Mouse (Mus musculus): ENCODE results near the gene Sun5.
"Not testable (repeated sequence)": the region's sequence is repeated elsewhere in the genome, so short reads cannot be mapped to it uniquely, and the experiment has no call there.

Sun5 gene

DNA sequence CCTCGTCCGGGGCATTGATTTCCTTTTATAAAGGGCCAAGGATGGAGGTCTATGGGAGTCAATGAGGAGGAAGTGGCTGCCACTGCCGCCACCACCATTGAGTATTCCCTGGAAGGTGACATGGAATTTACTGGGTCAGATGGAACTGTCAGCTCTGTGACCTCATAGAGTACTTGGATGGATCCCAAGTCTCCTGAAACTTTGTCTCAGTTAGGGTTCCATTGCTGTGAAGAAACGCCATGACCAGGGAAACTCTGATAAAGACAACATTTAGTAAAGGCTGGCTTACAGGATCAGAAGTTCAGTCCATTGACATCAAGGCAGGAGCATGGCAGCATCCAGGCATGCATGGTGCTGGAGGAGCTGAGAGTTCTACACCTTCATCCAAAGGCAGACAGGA is at the start of gene Sun5:
Gene Sun5 (minus strand): TSS at position 101 of the 400 bp plus-strand sequence.
- ATAC-seq (ENCODE audit: low TSS enrichment): no peak

DNA sequence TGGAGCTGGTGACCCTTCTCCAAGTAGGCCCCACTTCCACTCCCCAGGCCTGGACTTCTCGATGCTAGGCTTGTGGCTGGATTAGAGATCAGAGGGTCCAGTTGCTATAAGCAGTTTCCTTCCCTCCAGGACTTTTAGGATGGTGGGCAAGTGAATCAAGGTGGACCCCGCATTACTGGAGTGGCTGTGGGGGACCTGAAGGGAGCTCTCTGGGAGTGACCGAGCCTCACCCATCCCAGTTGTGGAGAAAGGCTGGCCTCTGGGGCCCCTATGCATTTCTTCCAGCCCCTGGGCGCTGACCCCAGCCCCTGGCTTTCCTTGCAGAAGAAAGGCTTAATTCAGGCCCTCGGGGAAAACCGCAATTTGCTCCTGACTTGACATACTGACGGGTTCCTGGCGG is 47.0 kb upstream of the Sun5 start, which contains the start of gene Bpifb3:
Gene Bpifb3 (plus strand): TSS at position 301 of the 400 bp plus-strand sequence.
- no peak for ATAC-seq (ENCODE audit: low TSS enrichment)

DNA sequence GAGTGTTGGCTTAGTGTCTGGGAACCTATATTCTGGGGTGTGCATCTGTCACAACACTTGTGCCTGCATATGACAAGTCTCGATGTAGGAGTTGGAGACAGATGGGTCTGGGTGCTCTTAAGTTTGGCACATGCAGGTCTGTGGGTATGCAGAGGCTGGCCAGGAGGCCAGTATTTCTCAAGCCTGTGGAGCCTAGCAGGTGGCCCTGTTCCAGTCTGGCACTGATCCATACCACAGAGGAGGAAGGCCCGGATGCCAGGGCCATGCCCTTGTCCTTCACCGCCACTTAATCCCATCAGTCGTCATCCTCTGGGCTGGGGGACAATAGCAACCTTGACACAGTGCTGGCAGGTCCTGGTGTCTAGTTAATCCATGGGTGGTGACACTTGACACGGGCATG is 43.3 kb upstream of the Sun5 start:
- peak; percentile 81 for ATAC-seq (ENCODE audit: low TSS enrichment)

DNA sequence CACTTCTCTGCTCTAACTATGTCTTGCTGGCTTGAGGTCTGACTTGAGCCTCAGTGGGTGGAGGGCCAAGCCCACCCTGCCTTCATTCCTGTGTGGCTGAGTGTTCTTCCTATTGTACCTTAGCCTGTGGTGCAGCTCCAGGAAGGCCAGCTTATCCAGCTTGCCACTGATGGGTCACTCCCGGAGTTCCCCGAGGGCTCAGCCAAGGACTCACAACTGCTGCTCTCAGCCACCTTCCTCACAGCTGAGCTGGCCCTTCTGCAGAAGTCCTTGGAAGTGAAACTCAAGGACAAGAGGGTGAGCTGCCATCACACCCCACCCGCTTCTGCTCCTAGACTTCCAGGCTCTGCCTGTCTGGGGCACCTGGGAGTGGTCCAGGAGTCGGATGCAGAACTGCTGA is 35.7 kb upstream of the Sun5 start:
- no peak for ATAC-seq (ENCODE audit: low TSS enrichment)

DNA sequence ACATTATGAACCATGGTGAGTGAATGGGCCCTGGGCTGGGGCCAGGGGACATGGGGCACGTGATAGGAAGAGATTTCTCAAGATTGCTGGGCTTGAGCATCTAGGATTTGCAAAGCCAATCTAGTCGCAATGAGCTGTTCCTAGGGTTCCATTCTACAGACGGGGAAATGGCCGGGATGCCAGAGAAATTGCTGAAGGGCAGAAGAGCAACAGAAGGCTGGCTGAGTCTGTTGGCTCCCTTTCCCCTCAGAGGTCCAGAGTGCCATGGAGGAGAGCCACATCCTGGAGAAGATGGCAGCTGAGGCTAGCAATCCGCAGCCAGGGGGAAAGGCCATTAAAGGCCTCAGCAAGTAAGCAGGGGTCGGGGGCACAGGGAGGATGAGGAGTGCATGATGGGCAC is 31.8 kb upstream of the Sun5 start:
- ATAC-seq (ENCODE audit: low TSS enrichment): no peak

- ATAC-seq (ENCODE audit: low TSS enrichment): no peak
These were observed 29.2 kb upstream of the Sun5 start, which contains the start of gene Bpifb6 for GRCm38 (mm10) chr2:153900088-153900487. Gene Bpifb6 (plus strand): TSS chr2:153900388.

GRCm38 (mm10) chr2:153899111-153899510 is 28.2 kb upstream of the Sun5 start:
- ATAC-seq (ENCODE audit: low TSS enrichment): no peak

DNA sequence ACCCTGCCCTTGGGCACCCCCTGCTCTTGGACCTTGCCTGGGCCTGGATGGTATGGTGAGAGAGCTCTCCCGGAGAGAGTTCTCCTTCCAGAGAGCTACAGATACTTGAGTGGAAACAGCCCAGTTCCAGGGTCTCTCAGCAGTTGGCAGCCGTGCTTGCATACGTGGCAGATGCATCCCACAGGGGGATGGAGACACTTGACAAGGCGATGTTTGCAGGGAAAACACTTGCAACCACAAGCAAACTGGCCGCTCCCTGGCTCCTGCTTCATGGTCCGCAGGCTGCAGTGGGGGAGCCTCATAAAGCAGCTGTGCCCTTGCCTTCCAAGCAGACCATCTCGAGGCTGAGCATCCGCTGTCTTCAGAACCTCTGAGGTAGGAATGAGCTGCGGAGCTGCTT is 3.9 kb upstream of the Sun5 start, which contains the start of gene Bpifb2:
Gene Bpifb2 (plus strand): TSS at position 301 of the 400 bp plus-strand sequence.
- no peak for ATAC-seq (ENCODE audit: low TSS enrichment)

DNA sequence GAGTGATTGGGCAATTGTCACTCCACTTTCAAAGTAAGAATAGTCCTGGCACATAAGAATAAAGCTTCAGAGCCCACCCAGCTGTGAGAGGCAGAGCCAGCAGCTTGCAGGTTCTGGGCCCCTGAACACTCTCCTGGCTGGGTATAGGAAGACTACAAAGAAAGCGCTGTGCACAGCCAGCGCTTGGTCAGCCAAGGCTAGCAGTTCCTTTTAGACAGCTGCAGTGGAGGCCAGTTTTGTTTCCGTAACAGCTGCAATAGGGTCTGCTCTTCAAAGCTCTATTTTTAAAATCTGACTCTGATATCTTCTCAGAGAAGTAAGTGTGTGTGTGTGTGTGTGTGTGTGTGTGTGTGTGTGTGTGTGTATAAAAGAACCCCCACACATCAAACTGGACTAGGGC is 8.9 kb downstream of the Sun5 start:
- ATAC-seq (ENCODE audit: low TSS enrichment): no peak

DNA sequence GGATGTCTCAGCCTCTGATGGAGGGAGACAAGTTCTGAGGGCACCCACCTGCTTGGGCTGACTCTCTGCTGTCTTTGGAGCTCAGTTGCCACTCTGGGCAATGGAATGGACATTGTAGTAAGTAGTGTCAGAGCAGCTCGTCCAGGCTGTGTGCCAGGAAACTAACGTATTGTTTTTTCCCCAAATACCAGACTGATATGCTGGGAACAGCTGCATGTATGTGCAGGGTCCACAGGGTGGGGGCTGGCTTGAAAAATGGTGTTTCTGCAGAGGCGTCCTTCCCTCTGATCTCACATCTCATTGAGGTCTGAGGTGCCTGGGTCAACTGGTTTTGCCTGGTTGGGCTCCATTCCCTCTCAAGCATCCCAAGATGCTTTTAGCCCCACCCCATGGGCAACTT is 10.2 kb downstream of the Sun5 start:
- ATAC-seq (ENCODE audit: low TSS enrichment): no peak

GRCm38 (mm10) chr2:153860315-153860714 is 10.6 kb downstream of the Sun5 start:
- no peak for ATAC-seq (ENCODE audit: low TSS enrichment)

DNA sequence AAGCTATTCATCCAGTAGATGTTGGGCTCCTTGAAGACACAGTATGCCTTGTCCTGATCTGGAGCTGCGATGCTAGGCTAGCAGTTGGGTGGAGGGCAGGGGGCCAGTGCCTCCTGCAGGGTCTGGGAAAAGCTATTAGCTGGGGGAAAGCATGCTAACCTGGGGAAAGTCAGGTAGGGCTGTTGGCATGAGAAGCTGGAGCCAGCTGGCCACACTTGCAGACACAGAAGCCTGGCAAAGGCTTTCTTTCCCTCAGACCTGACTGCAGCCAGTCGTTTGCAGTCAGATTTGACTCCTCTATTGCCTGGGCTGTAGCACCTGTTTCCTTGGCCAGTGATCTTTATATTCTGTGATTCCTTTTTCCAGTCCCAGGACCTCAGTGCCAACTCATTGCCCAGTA is 11.3 kb downstream of the Sun5 start:
- no peak for ATAC-seq (ENCODE audit: low TSS enrichment)

GRCm38 (mm10) chr2:153853544-153853943 is 17.3 kb downstream of the Sun5 start:
- ATAC-seq (ENCODE audit: low TSS enrichment): no peak

DNA sequence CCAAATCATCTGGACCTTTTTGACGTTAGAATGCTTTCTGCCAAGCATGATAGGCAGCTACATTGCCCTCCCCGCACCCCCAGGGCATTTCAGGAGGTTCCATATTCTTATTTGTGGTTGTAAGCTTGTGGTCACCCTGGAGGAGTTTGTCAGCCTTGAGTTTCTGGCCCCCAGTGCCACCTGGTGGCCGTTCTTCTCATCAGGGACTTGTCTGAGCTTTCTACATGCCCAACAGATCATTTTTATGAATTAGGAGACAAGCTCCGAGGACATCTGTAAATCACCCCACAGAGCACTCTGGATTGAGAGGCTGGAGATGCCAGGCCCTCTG is 19.9 kb downstream of the Sun5 start:
- ATAC-seq (ENCODE audit: low TSS enrichment): 0 out of 2 replicates have a peak, but pooled peaks have one; percentile 55

- no peak for ATAC-seq (ENCODE audit: low TSS enrichment)
These were observed 20.4 kb downstream of the Sun5 start for GRCm38 (mm10) chr2:153850351-153851029.

DNA sequence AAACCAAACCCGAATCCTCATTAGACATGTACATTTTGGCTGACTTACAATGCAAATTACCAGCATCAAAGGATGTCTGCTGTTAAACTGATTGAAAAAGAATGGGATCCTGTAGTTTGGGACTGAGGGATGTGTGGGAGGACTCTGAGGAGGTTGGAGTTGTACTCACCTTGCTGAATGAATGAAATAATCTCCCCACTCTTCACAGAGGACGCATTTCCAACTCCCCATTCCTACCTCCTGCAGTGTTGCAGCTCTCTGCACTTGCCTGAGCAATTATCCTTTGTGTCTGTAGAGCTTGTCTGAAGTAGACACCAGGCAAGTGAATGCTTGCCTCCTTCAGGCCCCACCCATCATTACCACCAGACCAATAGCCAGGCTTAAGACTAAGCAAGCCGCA is 22.5 kb downstream of the Sun5 start:
- no peak for ATAC-seq (ENCODE audit: low TSS enrichment)

DNA sequence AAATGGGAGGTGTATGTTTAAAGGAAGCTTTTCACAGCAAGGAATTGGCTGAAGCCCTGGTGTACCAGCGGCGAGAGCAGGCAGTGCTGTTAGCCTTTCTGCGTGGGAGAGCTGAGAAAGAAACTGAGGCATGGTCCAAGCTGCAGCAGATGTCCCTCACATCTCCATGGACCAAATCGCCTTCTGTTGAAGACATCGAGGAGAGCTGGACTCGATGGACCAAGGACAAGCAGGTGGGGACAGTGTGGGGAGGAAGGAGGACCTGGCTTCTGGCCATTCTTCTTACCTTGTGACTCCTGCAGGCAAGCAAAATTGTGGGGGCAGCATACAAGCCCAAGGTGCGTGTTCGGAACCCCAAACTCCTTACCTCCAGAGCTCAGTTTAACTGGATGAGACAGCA is 28.0 kb downstream of the Sun5 start:
- no peak for ATAC-seq (ENCODE audit: low TSS enrichment)

DNA sequence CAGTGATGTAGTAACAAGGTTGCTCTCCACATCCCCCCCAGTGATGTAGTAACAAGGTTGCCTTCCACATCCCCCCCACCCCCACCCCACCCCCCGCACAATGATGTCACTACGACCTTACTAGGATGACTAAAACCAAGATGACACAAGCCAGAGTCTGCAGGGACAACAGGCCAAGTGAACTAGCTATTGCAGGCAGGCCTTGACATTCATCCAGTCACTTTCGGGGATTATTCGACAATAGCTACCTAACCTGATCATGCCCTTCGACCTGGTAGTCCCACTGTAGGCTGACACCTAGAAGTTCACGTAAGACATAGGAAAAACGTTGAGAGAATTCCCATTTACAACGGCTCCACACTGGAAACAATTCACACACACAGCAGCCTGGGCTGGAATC is 37.6 kb downstream of the Sun5 start:
- ATAC-seq (ENCODE audit: low TSS enrichment): no peak

GRCm38 (mm10) chr2:153828704-153829103 is 42.2 kb downstream of the Sun5 start:
- ATAC-seq (ENCODE audit: low TSS enrichment): no peak

- ATAC-seq (ENCODE audit: low TSS enrichment): no peak
These were observed 43.6 kb downstream of the Sun5 start for GRCm38 (mm10) chr2:153827171-153827830.

DNA sequence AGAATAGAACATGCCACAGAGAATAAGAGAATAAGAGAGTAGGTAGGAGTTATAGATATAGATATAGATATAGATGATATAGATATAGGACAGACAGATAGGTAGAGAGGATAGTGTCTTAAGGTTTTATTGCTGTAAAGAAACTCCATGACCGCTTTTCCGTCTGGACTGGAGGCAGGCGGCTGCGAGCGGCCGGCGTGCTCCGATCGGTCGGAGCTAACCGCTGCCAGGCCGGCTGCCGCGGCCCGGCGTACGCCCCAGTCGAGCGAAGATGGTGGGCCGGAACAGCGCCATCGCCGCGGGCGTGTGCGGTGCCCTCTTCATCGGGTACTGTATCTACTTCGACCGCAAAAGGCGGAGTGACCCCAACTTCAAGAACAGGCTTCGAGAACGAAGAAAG is 45.0 kb downstream of the Sun5 start:
- ATAC-seq (ENCODE audit: low TSS enrichment): not testable (repeated sequence)

- no peak for ATAC-seq (ENCODE audit: low TSS enrichment)
These were observed 46.3 kb downstream of the Sun5 start for GRCm38 (mm10) chr2:153824593-153824992.

DNA sequence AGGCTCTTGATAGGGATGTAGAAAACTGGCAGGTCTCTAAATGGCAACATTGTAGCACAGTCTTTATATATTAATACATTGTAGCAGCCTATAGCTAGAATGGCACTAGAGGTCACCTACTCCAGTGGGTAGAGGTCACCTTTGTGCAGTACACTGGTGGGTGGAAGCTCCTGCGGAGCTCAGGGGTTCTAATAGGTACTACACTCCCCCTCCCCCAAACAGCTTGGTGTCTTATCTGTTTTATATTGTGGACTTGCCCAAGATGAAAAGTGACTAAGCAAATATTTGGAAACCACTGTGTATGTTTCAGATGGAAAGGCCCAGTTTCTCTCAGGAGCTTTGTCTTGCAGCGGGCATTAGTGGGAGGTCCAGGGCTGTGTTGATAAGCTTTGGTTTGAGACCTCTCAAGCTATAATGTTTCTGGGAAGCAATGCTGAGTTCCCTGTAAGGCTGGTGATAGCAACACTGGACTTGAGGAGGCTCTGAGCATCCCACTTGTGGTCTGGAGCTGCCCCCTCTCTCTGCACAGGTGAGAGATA is 48.8 kb downstream of the Sun5 start:
- no peak for ATAC-seq (ENCODE audit: low TSS enrichment)

Data from frontal cortex, adult (tissue).